Mouse (Mus musculus) liver, embryonic 14.5 days (tissue): ENCODE measurements around the gene Kat2b. TPM values are rescaled to one million over a fixed set of nuclear protein-coding genes. Genes with fewer than 3 reads are reported as not detected.

Experiments
- ATAC-seq: fragments of 200-750 bp; cut with Nextera tagmentation; 2 replicates; pipeline ENCODE4 v1.8.0; 2017; ENCODE audit warnings: moderate number of reproducible peaks, mild to moderate bottlenecking, moderate library complexity; ENCODE audit not compliant: insufficient read depth
- DNase-seq, 3 experiments: peaks; one replicate each; pipeline ENCODE4 v3.0.0-alpha.2; 2012 to 2013; ENCODE audit warnings: low read depth in 3 of 3, low spot score in 3 of 3
- H3K27ac ChIP-seq: fragments of 300-500 bp; sonication (generic); 2 replicates; pipeline ENCODE4 v1.5.1; 2014; ENCODE audit warnings: moderate library complexity, mild to moderate bottlenecking, control low read depth, inconsistent platforms
- H3K27me3 ChIP-seq: fragments of 300-500 bp; sonication (generic); 2 replicates; pipeline ENCODE4 v1.6.1; 2014; ENCODE audit warnings: mild to moderate bottlenecking, low read length, moderate library complexity; ENCODE audit not compliant: control insufficient read depth, insufficient read depth
- H3K36me3 ChIP-seq: fragments of 300-500 bp; sonication (generic); replicated peaks from 2 replicates; pipeline ENCODE4 v1.6.1; 2014; ENCODE audit warnings: low read depth; ENCODE audit not compliant: control insufficient read depth, insufficient read depth
- H3K4me1 ChIP-seq, 2 experiments: fragments of 200-500 bp in 1 of 2; fragments of 300-500 bp in 1 of 2; sonication (generic) in 1 of 2; replicated peaks; 2 replicates each; pipeline ENCODE4 v1.6.1; 2012 to 2014; ENCODE audit warnings: antibody characterized with exemption in 1 of 2, inconsistent platforms in 1 of 2, low read length in 1 of 2; ENCODE audit not compliant: control insufficient read depth in 2 of 2, insufficient read depth in 2 of 2
- H3K4me2 ChIP-seq: fragments of 300-500 bp; sonication (generic); 2 replicates; pipeline ENCODE4 v1.6.1; 2014; ENCODE audit warnings: low read depth, mild to moderate bottlenecking, control low read depth, moderate library complexity
- H3K4me3 ChIP-seq, 2 experiments: fragments of 200-500 bp in 1 of 2; fragments of 300-500 bp in 1 of 2; sonication (generic) in 1 of 2; 2 replicates each; pipeline ENCODE4 v1.5.1; 2012 to 2014; ENCODE audit warnings: low read depth in 2 of 2, low read length in 2 of 2, mild to moderate bottlenecking in 2 of 2, control low read depth in 1 of 2, inconsistent platforms in 1 of 2, moderate library complexity in 1 of 2; ENCODE audit not compliant: insufficient read depth in 1 of 2
- H3K9ac ChIP-seq: fragments of 300-500 bp; sonication (generic); replicated peaks from 2 replicates; pipeline ENCODE4 v1.6.1; 2014; ENCODE audit warnings: mild to moderate bottlenecking, control low read depth, moderate library complexity
- H3K9me3 ChIP-seq: fragments of 300-500 bp; sonication (generic); 2 replicates; pipeline ENCODE4 v1.6.1; 2016; ENCODE audit warnings: low read length, mixed read lengths; ENCODE audit not compliant: control insufficient read depth
- CTCF ChIP-seq: IDR thresholded peaks from 2 replicates; pipeline ENCODE4 v1.5.1; 2016; ENCODE audit warnings: antibody characterized with exemption, low read depth, control low read depth
- EP300 ChIP-seq: IDR thresholded peaks from 2 replicates; pipeline ENCODE4 v1.6.1; 2016; ENCODE audit warnings: antibody characterized with exemption, low read depth
- WGBS: fragments of 180-500 bp; shearing (Covaris S2); extraction: QIAGEN DNeasy Blood & Tissue Kit; methylation state at CpG from one replicate; pipeline ENCODE4 v1.1.7; 2014; ENCODE audit not compliant: insufficient replicate concordance; 5-methylcytosine and 5-hydroxymethylcytosine counted together
- polyA plus RNA-seq, 2 experiments: library from polyadenylated mRNA; depleted of rRNA in 1 of 2; stranded (reverse) in 1 of 2; unstranded in 1 of 2; fragments of >200 nt; fragmentation: Nextera tagmentation in 1 of 2; extraction: Ambion mirVana in 1 of 2; gene quantifications; 2 replicates each; pipeline versions ENCODE4 v1.2.1 to v1.2.3; 2012 to 2014

Gene Kat2b
- 4.0 and 6.0 TPM in 2 replicates for polyA plus RNA-seq (2012; rRNA removed)
- polyA plus RNA-seq (2014; fragmentation: Nextera tagmentation; extraction: Ambion mirVana), result 6.1 and 7.5 TPM in 2 replicates

- H3K36me3 ChIP-seq, result no peaks in the 10 kb centered on the region
- H3K4me3 ChIP-seq, result peak within 1 kb of the TSS; percentile 80 to 96
- no peaks in the 10 kb centered on the region for H3K9me3 ChIP-seq
- DNase-seq (no peak), ATAC-seq (no peak)
- H3K9ac ChIP-seq, result peak within 1 kb of the TSS; percentile 86
- peak within 1 kb of the TSS; percentile 83 for H3K4me2 ChIP-seq
- H3K27ac ChIP-seq, result peak within 1 kb of the TSS; percentile 72
- TF ChIP-seq CTCF (no peak), EP300 (no peak)
- WGBS, result 4% methylated on average over 20 of the region's 20 CpGs
- H3K4me1 ChIP-seq, result peaks cover 20 to 29% of the 10 kb centered on the region in 2 experiments
- no peaks in the 10 kb centered on the region for H3K27me3 ChIP-seq
Measured at GRCm38 (mm10) chr17:53566161-53566918, at the start of gene Kat2b. Gene Kat2b (plus strand): TSS chr17:53566861.

- H3K9ac ChIP-seq, result no peak overlapping the region
- TF ChIP-seq EP300, result no peak
- TF ChIP-seq CTCF, result peak; percentile 32
- no peak overlapping the region for H3K27ac ChIP-seq
- no peaks in the 10 kb centered on the region for H3K27me3 ChIP-seq
- H3K4me1 ChIP-seq, result no peaks in the 10 kb centered on the region
- H3K9me3 ChIP-seq, result no peaks in the 10 kb centered on the region
- DNase-seq (no peak), ATAC-seq (no peak)
- H3K4me2 ChIP-seq, result no peak overlapping the region
- H3K4me3 ChIP-seq, result no peak overlapping the region
- no peaks in the 10 kb centered on the region for H3K36me3 ChIP-seq
Measured at GRCm38 (mm10) chr17:53519364-53519763, 47.3 kb upstream of the Kat2b start.

GRCm38 (mm10) chr17:53520509-53520908 is 46.2 kb upstream of the Kat2b start:
- no peaks in the 10 kb centered on the region for H3K9me3 ChIP-seq
- H3K4me3 ChIP-seq, result no peak overlapping the region
- ATAC-seq, result no peak
- DNase-seq, result no peak
- no peak overlapping the region for H3K4me2 ChIP-seq
- H3K27ac ChIP-seq, result no peak overlapping the region
- no peaks in the 10 kb centered on the region for H3K36me3 ChIP-seq
- no peak overlapping the region for H3K9ac ChIP-seq
- no peaks in the 10 kb centered on the region for H3K27me3 ChIP-seq
- no peaks in the 10 kb centered on the region for H3K4me1 ChIP-seq
- TF ChIP-seq EP300 (no peak), CTCF (no peak)

GRCm38 (mm10) chr17:53528034-53528433 is 38.6 kb upstream of the Kat2b start:
- TF ChIP-seq CTCF, result no peak
- no peak for TF ChIP-seq EP300
- Histone ChIP-seq H3K36me3 (no peaks in the 10 kb centered on the region), H3K27ac (no peak overlapping the region), H3K9ac (no peak overlapping the region), H3K4me2 (no peak overlapping the region), H3K27me3 (no peaks in the 10 kb centered on the region), H3K4me3 (no peak overlapping the region), H3K4me1 (no peaks in the 10 kb centered on the region), H3K9me3 (no peaks in the 10 kb centered on the region)
- DNase-seq (no peak), ATAC-seq (no peak)
- 84% methylated on average over 2 of the region's 2 CpGs for WGBS

- H3K4me1 ChIP-seq, result no peaks in the 10 kb centered on the region
- no peak for DNase-seq
- no peak for ATAC-seq
- no peaks in the 10 kb centered on the region for H3K27me3 ChIP-seq
- no peak overlapping the region for H3K4me2 ChIP-seq
- no peak overlapping the region for H3K9ac ChIP-seq
- H3K9me3 ChIP-seq, result no peaks in the 10 kb centered on the region
- H3K36me3 ChIP-seq, result no peaks in the 10 kb centered on the region
- 27% methylated on average over 2 of the region's 2 CpGs for WGBS
- H3K4me3 ChIP-seq, result no peak overlapping the region
- TF ChIP-seq EP300, result no peak
- peak; percentile 35; the same call in 1 of the 2 replicates for TF ChIP-seq CTCF
- H3K27ac ChIP-seq, result no peak overlapping the region
Measured at GRCm38 (mm10) chr17:53531160-53531559, 35.5 kb upstream of the Kat2b start.
